Mouse (Mus musculus): ENCODE measurements around the gene Olfr669.
"Not testable (repeated sequence)": the region's sequence is repeated elsewhere in the genome, so short reads cannot be mapped to it uniquely, and the experiment has no call there.

The Olfr669 gene

GRCm38 (mm10) chr7:104933940-104934339 is at the start of gene Olfr669:
Olfr669 (plus strand) TSS chr7:104934240.
- in situ Hi-C loops (cut with MboI, MseI), result no loop called here

DNA sequence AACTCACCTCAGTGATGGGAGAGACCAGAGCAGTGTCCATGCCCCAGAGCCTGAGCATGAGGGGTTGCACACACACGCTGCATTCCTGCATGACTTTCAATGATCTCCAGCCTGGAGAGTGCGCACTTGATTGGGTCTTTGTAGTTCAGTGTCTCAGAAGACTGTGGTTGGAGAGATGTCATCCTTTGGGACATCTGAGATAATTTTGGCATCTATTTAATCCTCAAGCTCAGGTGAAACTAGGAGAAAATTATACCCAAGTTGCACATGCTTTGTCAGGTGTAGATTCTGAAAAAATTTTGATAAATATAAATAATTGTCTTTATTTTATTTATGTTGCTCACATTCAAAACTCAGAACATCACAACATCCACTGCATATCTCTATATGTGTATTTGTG is 38.2 kb upstream of the Olfr669 start, which contains the start of gene Olfr666:
Olfr666 (minus strand) TSS at position 101 of the 400 bp plus-strand sequence.
- in situ Hi-C loops (cut with MboI, MseI), result no loop called here

DNA sequence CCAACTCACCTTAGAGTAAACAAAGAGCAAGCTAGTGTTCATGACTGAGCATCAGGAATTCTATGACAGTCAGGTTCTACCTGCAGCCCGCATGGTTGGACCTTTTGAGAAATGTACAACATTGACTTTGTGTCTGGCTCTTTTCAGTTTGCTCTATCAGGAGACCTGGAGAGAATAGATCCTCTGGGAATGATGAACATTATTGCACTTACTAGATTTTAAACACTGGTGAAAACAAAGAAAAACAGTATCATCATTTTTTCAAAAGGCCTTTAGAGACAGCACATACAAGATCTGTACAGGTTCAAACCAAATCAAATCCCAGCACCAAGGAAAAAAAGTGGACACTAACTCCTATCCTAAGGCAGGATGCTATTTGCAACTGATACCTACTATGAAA is 12.7 kb upstream of the Olfr669 start, which contains the start of gene Olfr667:
Olfr667 (minus strand) TSS at position 101 of the 400 bp plus-strand sequence.
- in situ Hi-C loops (cut with MboI, MseI), result no loop called here

GRCm38 (mm10) chr7:104927957-104928356 is 6.1 kb upstream of the Olfr669 start, which contains the start of gene Olfr668:
Olfr668 (minus strand) TSS chr7:104928057.
- in situ Hi-C loops (cut with MboI, MseI), result no loop called here

DNA sequence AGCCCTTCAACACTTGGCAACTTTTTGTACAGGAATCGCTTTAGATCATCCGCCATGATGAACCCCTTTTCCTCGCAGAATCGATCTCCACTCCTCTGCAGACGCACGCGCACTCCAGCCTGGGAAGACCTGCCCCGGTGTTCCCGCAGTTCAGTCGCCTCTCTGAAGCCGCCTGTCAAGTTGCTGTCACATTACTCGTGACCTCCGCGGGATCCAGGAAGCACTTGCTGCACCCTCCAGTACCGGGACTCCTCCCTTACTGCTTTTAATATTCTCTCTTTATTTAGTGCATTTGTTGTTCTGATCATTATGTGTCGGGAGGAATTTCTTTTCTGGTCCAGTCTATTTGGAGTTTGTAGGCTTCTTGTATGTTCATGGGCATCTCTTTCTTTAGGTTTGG is 16.2 kb downstream of the Olfr669 start:
- in situ Hi-C loops (cut with MboI, MseI), result not testable (repeated sequence)

- in situ Hi-C loops (cut with MboI, MseI), result no loop called here
Observed at GRCm38 (mm10) chr7:104962520-104962919, 28.5 kb downstream of the Olfr669 start, which contains the start of gene Olfr670. Olfr670 (minus strand) TSS chr7:104962620.

- in situ Hi-C loops (cut with MboI, MseI), result not testable (repeated sequence)
Observed at GRCm38 (mm10) chr7:104972507-104972906, 38.5 kb downstream of the Olfr669 start.

DNA sequence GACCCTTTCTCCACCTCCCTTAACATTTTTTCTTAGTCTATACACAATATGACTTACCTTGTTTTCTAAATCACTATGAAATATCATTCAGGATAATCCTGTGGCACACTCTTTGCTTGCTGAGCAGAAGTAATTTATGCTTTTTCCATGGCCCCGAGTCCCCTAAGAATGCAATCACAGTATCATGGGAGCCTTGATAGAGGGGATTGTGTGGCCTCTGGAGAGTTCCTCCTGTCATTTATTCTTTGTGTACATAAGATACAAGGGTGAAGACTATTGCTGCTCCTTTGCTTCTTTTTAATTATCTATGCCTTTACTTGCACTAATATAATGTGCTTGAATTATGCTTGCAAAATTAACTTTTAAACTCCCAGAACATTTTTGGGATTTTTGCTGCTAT is 45.0 kb downstream of the Olfr669 start, which contains the start of gene Olfr671:
Olfr671 (minus strand) TSS at position 101 of the 400 bp plus-strand sequence.
- in situ Hi-C loops (cut with MboI, MseI), result no loop called here

Data from T-helper 2 cell (primary cell).